Mouse (Mus musculus): ENCODE results near the gene Nphp4. TPM values are rescaled to one million over a fixed set of nuclear protein-coding genes. Genes with fewer than 3 reads are reported as not detected.

Nphp4 gene
- polyA plus RNA-seq (2012; rRNA removed) (4.6 and 6.9 TPM in 2 replicates), polyA plus RNA-seq (2014; fragmentation: Nextera tagmentation; extraction: Ambion mirVana) (2.2 and 3.1 TPM in 2 replicates)

DNA sequence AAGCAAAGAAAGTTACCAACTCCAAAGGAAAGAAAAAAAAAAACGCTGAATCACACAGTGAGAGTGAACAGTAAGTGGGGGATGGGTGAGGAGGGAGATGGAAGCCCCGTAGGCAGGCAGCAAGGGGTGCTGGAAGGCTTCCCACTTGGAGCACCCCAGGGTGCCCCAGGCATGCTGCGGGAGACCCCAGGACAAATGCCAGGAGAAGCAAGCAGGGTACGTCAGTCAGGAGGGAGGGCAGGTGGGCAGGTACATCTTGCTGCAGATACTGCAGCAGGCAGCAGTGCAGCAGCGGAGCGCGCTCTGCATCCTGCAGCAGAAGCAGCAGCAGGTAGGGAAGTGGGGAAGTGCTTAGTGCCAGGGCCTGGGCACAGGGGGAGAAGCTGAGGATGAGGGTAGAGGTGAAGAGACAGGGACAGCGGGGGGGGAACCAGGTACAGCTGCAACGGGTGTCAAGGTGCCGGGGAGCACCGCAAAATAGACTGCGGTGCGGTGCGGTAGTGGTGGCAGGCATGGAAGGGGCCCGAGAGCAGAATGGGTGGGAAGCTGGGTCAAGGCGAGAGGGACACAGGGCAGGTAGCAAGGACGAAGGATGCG lies at the start of gene Nphp4:
Gene Nphp4 (plus strand): TSS at position 280 of the 597 bp plus-strand sequence.
- peak within 1 kb of the TSS; percentile 76 for H3K9ac ChIP-seq (ENCODE audit: low read depth, low read length, severe bottlenecking)

DNA sequence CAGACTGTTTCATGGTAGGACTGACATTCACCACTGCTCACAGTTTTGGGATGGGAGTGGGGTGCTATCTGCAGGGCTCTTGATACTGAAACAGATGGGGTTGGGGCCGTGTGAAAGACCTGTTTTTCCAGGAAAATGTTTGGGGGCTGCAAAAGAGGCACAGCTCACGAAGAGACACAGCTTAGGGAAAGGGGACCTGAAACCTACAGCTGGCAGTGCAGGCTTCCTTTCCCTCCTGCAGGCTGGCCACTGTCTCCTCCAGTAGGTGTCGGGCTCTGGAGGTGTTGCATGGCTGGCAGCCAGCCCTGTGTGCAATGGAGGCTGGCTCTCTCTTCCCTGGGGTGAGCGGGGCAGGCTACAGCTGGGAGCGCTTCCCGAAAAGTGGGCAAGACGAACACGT lies 48.2 kb upstream of the Nphp4 start:
- Histone ChIP-seq H3K4me3 (replicated peaks; ENCODE audit: low read length) (no peak overlapping the region), H3K9ac (ENCODE audit: low read depth, low read length, severe bottlenecking) (no peak overlapping the region), H3K27me3 (ENCODE audit: control insufficient read depth, insufficient read depth, low read length) (no peaks in the 10 kb centered on the region), H3K36me3 (ENCODE audit: control insufficient read depth, insufficient read depth, low read length) (no peaks in the 10 kb centered on the region), H3K4me1 (ENCODE audit: control insufficient read depth, insufficient read depth, low read length) (no peaks in the 10 kb centered on the region), H3K27ac (replicated peaks; ENCODE audit: low read depth, low read length) (no peak overlapping the region), H3K4me2 (replicated peaks; ENCODE audit: low read depth, low read length, severe bottlenecking) (no peak overlapping the region), H3K9me3 (ENCODE audit: control insufficient read depth, low read length) (no peaks in the 10 kb centered on the region)
- DNase-seq (ENCODE audit: low spot score) (no peak), ATAC-seq (ENCODE audit: low FRiP score, low read depth) (no peak)
- no peak for TF ChIP-seq POLR2A (IDR thresholded peaks at IDR 0.05; ENCODE audit: borderline replicate concordance, extremely low read depth, insufficient read depth, insufficient read length)
- 50% methylated on average over 8 of the region's 8 CpGs for WGBS

More for the DNA sequence above, at the start of gene Nphp4:
- H3K4me1 ChIP-seq (ENCODE audit: control insufficient read depth, insufficient read depth, low read length): peaks cover 10% of the 10 kb centered on the region
- ATAC-seq (ENCODE audit: low FRiP score, low read depth) (no peak), DNase-seq (ENCODE audit: low spot score) (no peak)
- H3K4me2 ChIP-seq (replicated peaks; ENCODE audit: low read depth, low read length, severe bottlenecking): peak within 1 kb of the TSS; percentile 82
- H3K36me3 ChIP-seq (ENCODE audit: control insufficient read depth, insufficient read depth, low read length): no peaks in the 10 kb centered on the region
- H3K9me3 ChIP-seq (ENCODE audit: control insufficient read depth, low read length): peaks cover 10% of the 10 kb centered on the region; the same call in 1 of the 2 replicates
- no peak for TF ChIP-seq POLR2A (IDR thresholded peaks at IDR 0.05; ENCODE audit: borderline replicate concordance, extremely low read depth, insufficient read depth, insufficient read length)
- WGBS: 2% methylated on average over 18 of the region's 18 CpGs
- no peak within 1 kb of the TSS for H3K27ac ChIP-seq (replicated peaks; ENCODE audit: low read depth, low read length)
- H3K27me3 ChIP-seq (ENCODE audit: control insufficient read depth, insufficient read depth, low read length): peaks cover 7% of the 10 kb centered on the region
- H3K4me3 ChIP-seq (replicated peaks; ENCODE audit: low read length): peak within 1 kb of the TSS; percentile 74

DNA sequence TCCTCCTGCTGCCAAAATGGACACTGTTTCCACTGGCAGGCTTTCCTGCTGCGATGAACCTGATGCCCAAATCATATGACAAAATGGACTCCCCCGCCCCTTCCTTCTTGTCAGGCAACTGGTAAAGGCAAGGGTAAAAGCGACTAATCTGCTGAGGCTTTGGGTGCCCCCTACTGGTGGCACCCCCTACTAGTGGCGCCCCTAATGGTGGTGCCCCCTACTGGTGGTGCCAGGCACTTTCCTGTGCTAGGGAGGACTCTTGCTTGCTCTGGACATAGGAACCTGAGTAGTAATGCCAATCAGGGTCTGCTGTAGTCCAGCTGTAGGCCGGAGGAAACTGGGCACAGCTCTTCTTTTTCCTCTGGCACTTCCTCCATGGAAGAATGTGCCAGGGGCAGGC lies 44.2 kb upstream of the Nphp4 start:
- Histone ChIP-seq H3K36me3 (ENCODE audit: control insufficient read depth, insufficient read depth, low read length) (no peaks in the 10 kb centered on the region), H3K4me1 (ENCODE audit: control insufficient read depth, insufficient read depth, low read length) (peaks cover 5% of the 10 kb centered on the region), H3K27me3 (ENCODE audit: control insufficient read depth, insufficient read depth, low read length) (no peaks in the 10 kb centered on the region), H3K9me3 (ENCODE audit: control insufficient read depth, low read length) (no peaks in the 10 kb centered on the region), H3K9ac (ENCODE audit: low read depth, low read length, severe bottlenecking) (no peak overlapping the region), H3K4me3 (replicated peaks; ENCODE audit: low read length) (no peak overlapping the region), H3K27ac (replicated peaks; ENCODE audit: low read depth, low read length) (no peak overlapping the region), H3K4me2 (replicated peaks; ENCODE audit: low read depth, low read length, severe bottlenecking) (no peak overlapping the region)
- no peak for TF ChIP-seq POLR2A (IDR thresholded peaks at IDR 0.05; ENCODE audit: borderline replicate concordance, extremely low read depth, insufficient read depth, insufficient read length)
- ATAC-seq (ENCODE audit: low FRiP score, low read depth): no peak
- 55% methylated on average over 5 of the region's 5 CpGs for WGBS
- DNase-seq (ENCODE audit: low spot score): no peak

DNA sequence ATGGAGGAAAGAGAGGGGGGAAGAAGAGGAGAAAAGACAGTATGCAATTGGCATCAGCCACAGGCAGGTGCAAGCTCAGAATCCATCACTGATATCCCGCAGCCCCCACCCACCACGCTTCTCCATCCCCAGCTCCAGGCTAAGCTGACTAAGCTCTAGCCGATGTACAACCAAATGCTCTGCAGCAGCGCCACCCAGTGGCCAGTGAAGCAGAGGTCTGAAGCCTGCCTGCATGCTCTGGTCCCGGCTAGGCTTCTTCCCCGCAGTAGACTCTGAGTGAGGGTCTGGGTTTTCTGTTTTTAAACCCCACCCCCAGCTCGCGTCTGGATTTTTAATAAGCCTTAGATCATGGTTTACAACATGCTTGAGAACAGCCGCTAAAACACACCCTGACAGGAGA lies 41.7 kb upstream of the Nphp4 start:
- Histone ChIP-seq H3K4me3 (replicated peaks; ENCODE audit: low read length) (0 out of 2 replicates have a peak overlapping the region, but pooled peaks have one; percentile 7), H3K27me3 (ENCODE audit: control insufficient read depth, insufficient read depth, low read length) (no peaks in the 10 kb centered on the region), H3K4me1 (ENCODE audit: control insufficient read depth, insufficient read depth, low read length) (peaks cover 5% of the 10 kb centered on the region), H3K4me2 (replicated peaks; ENCODE audit: low read depth, low read length, severe bottlenecking) (peak overlapping the region; percentile 50), H3K27ac (replicated peaks; ENCODE audit: low read depth, low read length) (no peak overlapping the region), H3K9me3 (ENCODE audit: control insufficient read depth, low read length) (no peaks in the 10 kb centered on the region), H3K9ac (ENCODE audit: low read depth, low read length, severe bottlenecking) (no peak overlapping the region), H3K36me3 (ENCODE audit: control insufficient read depth, insufficient read depth, low read length) (no peaks in the 10 kb centered on the region)
- WGBS: 0% methylated on average over 8 of the region's 9 CpGs
- peak; percentile 90 for DNase-seq (ENCODE audit: low spot score)
- no peak for TF ChIP-seq POLR2A (IDR thresholded peaks at IDR 0.05; ENCODE audit: borderline replicate concordance, extremely low read depth, insufficient read depth, insufficient read length)
- ATAC-seq (ENCODE audit: low FRiP score, low read depth): peak; percentile 90

DNA sequence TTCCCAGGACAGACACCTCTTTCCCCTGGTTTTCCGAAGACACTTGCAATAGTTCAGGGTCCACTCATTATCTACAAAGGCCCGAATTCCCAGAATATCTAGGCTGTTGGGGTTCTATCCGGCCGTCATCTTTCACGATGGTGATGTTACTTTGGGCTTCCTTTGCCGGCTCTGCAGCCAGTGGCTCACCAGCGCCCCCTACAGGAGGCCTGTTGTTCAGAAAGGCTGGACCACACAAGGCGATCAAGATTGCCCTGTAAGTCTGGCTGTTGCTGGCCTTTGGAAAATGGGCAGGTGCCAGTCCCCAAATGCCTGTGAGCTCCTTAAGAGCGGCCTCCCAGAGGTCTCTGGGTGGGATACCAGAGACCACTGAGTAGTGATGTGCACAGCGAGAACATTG lies 41.3 kb upstream of the Nphp4 start:
- 0 out of 2 replicates have a peak overlapping the region, but pooled peaks have one; percentile 7 for H3K4me3 ChIP-seq (replicated peaks; ENCODE audit: low read length)
- peak; percentile 56; the same call in 1 of the 2 replicates for ATAC-seq (ENCODE audit: low FRiP score, low read depth)
- 11% methylated on average over 10 of the region's 10 CpGs for WGBS

More for the DNA sequence above, 41.3 kb upstream of the Nphp4 start:
- no peak overlapping the region for H3K27ac ChIP-seq (replicated peaks; ENCODE audit: low read depth, low read length)
- H3K4me2 ChIP-seq (replicated peaks; ENCODE audit: low read depth, low read length, severe bottlenecking): peak overlapping the region; percentile 50
- TF ChIP-seq POLR2A (IDR thresholded peaks at IDR 0.05; ENCODE audit: borderline replicate concordance, extremely low read depth, insufficient read depth, insufficient read length): no peak
- H3K9me3 ChIP-seq (ENCODE audit: control insufficient read depth, low read length): no peaks in the 10 kb centered on the region
- H3K27me3 ChIP-seq (ENCODE audit: control insufficient read depth, insufficient read depth, low read length): no peaks in the 10 kb centered on the region
- H3K36me3 ChIP-seq (ENCODE audit: control insufficient read depth, insufficient read depth, low read length): no peaks in the 10 kb centered on the region
- peak; percentile 23 for DNase-seq (ENCODE audit: low spot score)
- peaks cover 5% of the 10 kb centered on the region for H3K4me1 ChIP-seq (ENCODE audit: control insufficient read depth, insufficient read depth, low read length)
- no peak overlapping the region for H3K9ac ChIP-seq (ENCODE audit: low read depth, low read length, severe bottlenecking)
